Mouse (Mus musculus) kidney, adult 2 months (tissue): ENCODE data around the gene Cacna1d.

ENCODE experiments used
- CTCF ChIP-seq: fragments of 200-500 bp; conservative IDR thresholded peaks from 2 replicates; pipeline ENCODE4 v1.5.1; 2011; ENCODE audit warnings: low read depth, mild to moderate bottlenecking, control low read depth, low read length, moderate library complexity, mixed read lengths; ENCODE audit not compliant: insufficient read depth, insufficient read length
- POLR2A ChIP-seq: fragments of 200-500 bp; IDR thresholded peaks from one replicate; pipeline ENCODE4 v1.6.1; 2011; ENCODE audit warnings: low read depth, low read length, control low read depth

- TF ChIP-seq POLR2A (no peak), CTCF (no peak)
Measured at GRCm38 (mm10) chr14:30092426-30092825, 398.8 kb downstream of the Cacna1d start.
